Mouse (Mus musculus): ENCODE measurements at regions not wholly inside any gene's neighbourhood (a gene's known extent, or its start where the extent isn't known, plus 50 kb on each side); places are given as distances from the start of the nearest gene placed in this dataset.

DNA sequence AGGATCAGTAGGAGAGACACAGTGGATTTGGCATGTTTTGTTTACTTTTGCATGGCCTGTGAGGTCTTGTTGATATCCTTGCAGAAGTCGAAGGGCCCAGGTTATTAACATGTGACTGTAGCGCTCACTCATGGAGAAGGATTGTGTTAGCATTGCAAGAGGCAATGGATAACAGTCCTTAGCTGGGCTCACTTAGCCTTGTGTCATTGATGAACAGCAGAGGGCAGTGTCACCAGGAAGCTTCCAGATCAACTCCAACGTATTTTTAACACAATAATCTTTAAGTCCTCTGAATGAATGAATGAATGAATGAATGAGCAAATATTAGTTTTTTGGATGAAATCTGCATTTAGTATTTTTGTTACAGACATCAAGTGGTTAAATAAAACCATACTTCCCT lies 133.2 kb upstream of the Car8 start:
- no peak for DNase-seq

DNA sequence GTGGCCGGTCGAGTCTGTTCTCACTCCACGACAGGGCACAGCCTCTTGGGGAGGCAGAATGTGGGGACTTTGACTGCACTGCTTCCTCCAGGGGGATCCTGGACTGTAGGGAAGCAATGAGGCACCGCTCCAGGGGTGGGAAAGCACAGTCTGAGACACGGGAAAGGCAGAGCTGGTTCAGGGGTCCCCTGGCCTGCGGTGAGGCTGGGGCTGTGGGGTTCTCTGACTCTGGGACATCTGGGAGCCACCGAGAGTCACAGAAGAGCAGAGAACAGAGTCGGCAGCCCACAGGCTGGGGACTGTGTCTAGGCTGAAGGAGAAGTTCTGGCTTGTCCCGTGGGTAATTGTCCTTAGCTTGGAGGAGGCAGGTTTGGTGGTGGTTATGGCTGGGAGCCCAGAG lies 131.9 kb upstream of the Car8 start:
- no peak for DNase-seq

DNA sequence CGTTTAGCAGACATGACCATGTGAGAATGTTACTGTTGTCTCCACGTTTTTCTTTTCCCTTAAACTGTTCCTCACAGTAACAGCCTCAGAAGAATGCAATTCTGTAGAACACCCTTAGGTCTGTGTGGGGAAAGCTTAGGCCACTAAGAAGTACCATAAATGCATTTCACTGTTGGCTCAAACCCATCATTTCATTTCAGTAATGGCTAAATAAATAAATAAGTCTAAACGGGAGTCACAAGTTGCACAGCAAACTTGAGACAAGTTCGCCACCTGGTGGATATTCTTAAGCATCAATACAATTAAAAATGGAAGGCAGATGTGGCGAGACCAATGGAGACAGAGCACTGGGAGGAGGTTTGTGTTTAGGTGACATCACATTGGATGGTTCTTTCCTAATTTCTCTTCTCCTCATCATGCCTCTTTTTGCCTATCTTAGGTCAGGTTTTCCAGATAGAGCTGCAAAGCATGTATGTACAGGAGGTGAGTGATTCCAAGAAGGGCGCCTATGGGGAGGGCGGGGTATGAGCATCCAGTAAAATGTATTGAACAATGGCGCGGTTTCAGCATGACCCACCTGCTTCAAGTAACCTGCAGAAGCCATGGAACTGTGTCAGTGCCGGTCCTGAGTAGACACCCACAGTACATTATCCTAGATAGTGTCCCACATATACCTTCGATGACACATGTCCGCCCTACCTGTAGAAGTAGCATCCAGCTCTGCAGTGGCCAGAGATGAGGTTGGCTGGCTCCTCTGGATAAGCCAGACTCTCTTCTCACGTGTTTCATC lies 128.8 kb upstream of the Car8 start:
- no peak for DNase-seq

DNA sequence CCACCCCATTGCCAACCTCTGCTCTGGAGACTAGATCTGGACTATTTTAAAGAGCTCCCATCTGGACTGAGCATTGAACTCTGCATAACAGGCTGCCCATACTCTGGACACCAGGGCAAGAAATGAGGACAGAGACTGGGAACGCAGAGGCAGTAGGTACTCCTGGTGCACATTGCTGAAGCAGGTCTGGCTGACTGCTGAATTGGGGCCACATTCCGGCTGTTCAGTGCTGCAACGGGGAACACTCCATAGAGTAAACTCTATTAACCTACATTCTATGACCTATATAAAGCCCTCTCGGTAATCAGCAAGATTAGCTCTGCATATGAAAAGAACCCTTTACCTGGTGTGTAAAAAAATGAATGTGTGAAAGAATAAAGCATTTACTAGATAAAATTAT lies 128.1 kb upstream of the Car8 start:
- no peak for DNase-seq

DNA sequence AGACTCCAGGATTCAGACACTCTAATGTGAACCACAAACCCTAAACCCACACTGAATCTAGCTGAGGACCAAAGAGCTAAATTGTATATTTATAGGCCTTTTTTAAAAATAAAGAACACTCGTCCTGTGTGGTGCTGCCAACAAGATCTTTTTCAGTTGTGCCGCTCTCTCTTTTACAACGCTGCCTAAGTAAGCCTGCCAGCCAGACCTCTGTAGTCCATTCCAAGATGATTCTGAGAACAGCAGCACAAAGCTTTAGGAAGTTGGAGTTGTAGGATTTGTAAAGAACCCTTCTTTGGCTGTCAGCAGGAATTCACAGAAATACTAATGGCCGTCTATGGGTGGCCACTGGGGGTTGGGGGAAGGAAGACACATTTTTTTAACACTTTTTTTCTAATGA lies 123.6 kb upstream of the Car8 start:
- no peak for DNase-seq

DNA sequence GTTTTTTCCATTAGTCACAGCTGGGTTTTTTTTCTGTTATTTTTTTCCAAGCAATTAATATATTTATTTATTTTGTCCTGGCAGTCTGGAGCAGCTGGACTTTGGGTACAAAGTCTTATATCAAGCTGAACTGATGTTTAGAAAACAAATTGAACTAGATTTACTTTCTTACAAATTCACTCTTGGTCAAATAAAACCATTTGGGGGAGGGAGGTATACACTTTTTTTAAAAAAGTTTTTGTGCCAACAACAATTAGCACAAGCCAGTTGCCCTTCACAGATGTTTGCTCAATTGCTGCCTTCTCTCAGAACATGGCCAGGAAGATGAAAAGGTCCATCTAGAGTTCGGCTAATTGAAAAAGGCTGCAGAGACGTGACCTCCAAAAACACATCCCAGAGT lies 123.1 kb upstream of the Car8 start:
- DNase-seq = no peak

DNA sequence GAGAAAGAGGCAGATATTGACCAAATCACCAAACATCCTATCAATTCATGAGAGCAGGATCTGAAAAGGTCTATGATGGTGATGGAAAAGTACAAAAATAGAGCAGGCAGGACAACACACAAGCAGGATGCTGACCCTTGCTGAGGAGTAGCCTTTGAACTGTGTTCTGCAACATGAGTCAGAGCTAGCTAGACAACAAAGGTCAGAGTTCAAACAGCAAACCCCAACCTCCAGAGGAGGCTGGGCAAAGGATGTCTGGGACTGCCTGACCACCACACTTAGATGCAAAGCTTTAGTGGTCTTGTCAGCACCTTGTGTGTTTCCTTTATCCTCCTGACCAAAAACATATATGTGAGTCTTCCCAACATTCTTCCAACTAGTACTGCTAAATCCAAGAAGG lies 122.5 kb upstream of the Car8 start:
- DNase-seq = no peak

DNA sequence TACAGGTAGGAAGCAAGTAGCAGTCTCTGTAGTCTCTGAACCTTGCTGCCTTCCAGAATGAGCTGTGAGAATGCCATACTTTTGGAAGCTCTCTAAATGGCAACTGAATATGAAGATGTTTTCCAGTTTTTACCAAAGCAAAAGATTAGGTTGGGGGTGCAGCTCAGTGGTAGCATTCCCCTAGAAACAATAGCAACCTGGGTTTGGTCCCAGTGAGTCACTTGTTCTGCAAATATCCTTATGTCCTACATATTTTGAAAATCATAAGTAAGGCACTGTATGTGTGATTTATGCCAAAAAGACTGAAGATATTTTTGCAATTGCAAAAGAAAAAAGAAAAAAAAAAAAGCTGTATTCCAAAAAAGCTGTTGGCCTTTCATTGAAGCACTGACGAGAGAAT lies 118.6 kb upstream of the Car8 start:
- DNase-seq = no peak

DNA sequence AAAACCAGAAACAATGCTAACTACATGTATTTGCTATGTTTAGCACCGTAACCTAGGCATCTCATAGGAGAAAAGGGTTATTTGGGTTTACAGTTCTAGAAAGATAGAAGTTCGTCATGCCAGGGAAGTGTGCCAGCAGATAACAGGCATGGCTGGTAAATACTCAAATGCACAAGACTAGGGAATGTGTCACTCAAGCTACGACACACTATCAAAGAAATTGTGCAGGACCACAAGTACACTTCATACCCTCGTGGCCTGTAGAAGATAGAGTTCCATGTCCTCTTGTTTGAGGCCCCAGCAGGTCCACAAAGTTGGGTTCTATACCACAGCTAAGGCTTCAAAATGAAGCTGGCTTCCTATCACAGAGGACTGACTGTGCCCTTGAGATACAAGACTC lies 103.1 kb upstream of the Car8 start:
- DNase-seq = no peak

DNA sequence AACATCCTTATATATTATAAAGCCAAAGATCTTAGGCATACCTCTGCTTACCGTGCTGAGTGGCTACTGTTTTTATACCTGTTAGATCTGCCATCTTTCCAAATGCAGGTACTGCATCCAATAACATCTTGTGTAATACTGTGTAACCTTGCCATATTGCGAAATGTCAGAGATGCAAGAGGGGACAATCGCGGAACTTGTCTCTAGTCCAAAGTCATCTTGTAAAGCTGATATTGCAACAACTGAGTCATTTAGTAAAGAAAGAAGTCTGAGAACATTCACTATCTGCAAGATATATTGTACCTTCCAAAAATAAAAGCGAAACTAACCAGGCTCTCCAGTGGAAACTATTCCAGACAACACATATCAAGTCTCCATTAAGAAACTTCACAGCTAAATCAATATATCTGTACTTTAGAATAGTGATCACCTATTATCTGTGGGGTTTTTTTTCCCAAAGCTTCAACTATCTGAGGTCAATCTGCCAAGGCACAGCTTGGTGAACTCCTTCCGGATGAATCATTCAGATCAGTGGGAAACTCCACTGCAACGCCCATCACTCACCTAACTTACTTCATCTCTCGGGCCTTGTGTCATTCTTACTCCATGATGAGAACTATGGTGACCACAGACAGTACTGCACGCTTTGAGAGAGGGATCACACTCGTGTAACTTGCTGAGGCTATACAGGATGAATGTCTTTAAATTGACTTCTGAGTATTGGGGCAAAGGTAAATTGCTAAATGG lies 70.6 kb upstream of the Car8 start:
- no peak for DNase-seq

DNA sequence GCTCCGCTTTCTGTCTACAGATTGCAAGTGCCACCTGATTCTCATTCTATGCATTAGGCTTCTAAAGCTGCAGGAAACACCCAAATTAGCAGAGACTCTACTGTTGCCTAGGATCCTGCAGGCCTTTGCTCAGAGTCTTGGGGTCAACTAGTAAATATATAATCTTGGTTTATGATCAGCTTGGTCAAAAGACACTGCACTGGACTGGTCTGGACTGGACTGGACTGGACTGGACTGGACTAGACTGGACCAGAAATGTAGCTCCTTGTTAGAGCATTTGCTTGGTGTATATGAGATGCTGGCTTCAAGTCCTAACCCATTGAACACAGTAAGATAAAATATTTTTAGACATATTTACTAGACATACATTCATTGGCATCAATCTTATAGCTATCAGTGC lies 53.7 kb upstream of the Car8 start:
- no peak for DNase-seq

DNA sequence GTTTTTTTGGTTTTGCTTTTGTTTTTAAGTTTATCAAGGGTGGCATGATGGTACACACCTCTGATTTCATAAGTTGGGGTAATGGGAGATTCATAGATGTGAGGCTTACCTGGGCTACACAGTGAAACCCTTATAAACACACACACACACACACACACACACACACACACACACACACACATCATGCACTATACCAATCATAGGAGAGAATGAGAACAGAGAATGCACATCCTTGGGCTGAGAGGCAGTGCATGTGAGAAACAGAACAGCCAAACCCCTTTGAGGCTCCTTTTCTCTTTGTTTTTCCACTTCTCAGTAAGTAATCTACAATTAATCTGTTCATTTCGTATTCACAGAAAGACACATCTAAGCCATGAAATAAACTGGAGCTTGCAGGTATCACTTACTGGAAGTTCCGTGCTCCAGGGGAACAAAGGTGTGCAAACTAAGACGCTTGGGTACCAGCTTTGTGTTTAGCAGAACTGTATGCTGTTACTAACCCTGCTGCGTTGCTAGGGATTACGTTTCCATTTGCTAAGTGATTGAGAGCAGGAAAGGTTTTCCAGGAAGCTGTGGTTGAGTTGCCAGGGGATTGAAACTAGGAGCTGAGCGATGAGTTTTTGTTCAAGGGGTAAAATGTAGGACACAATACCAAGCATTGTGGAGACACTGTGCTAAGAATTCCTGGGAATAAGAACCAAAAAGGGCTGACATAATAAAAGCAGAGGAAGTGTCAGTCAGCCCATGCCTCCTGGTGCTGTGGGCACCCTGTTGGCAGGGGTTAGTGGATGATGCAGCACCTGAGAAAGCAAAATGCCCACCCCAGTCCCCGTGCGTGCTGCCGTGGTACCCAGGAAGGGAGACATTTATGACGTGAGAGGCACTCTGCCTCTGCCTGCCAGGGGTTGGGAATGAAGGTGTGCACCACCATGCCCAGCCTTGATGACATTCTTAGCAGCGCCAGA lies 53.0 kb upstream of the Car8 start:
- DNase-seq = no peak

DNA sequence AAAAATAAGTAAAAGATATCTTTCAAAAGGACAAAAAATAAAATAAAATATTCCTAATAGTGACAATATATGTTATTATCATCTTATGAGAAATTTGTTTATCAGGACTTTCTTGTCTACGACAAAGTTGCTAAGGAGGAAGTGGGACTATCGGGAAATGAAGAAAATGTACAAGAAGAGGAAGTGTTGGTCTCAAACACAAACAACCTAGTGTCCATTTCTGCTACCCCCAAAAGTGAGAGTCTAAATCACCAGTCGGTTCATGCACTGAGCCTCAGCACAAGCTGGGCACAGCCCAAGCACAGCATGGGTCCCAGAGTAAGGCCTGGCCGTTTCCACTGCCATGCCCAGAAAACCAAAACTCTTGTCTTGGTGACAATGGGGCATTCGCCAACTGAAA lies 51.1 kb upstream of the Car8 start:
- DNase-seq = no peak

All from right cerebral cortex, postnatal 14 days (tissue).